Mouse (Mus musculus): ENCODE measurements at regions not wholly inside any gene's neighbourhood (a gene's known extent, or its start where the extent isn't known, plus 50 kb on each side); places are given as distances from the start of the nearest gene placed in this dataset.

GRCm38 (mm10) chr1:112378660-112379059, 513.9 kb upstream of the Dsel start:
- TF ChIP-seq CTCF (conservative IDR thresholded peaks at IDR 0.05; ENCODE audit: insufficient read depth, insufficient read length, low read depth, low read length): no peak
- no peak for TF ChIP-seq POLR2A (IDR thresholded peaks at IDR 0.05; ENCODE audit: low read depth, low read length)

Data from kidney, adult 2 months (tissue).